Mouse (Mus musculus) heart, adult 11 months (tissue): ENCODE results near the gene Smagp.

Experiments
- DNase-seq: peaks from one replicate; pipeline ENCODE4 v3.0.0; 2022

Gene Smagp

GRCm38 (mm10) chr15:100580108-100580507 lies 56.6 kb downstream of the Smagp start:
- no peak for DNase-seq

- DNase-seq = no peak
Observed at GRCm38 (mm10) chr15:100577972-100578371, 58.8 kb downstream of the Smagp start.

DNA sequence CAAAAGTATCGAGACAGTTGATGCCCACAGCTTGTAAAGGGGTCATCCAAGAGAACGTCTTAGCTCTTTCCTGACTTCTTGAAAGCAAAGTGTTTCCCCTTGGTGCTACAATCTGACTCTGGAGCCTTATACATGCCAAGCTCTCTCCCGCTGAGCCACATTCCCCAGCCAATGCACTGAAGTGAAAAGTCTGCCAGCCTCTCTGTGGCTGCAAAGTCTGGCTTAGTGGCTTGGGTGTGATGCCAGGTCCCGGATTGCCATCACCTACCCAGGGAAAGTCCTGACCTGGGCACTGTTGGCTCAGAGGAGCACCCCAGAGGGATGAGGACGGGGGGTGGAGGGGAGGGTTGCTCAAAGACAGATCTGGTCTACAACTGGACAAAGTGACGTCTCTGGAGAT lies 59.9 kb downstream of the Smagp start:
- no peak for DNase-seq

- DNase-seq = no peak
Observed at GRCm38 (mm10) chr15:100576392-100576791, 60.3 kb downstream of the Smagp start.

DNA sequence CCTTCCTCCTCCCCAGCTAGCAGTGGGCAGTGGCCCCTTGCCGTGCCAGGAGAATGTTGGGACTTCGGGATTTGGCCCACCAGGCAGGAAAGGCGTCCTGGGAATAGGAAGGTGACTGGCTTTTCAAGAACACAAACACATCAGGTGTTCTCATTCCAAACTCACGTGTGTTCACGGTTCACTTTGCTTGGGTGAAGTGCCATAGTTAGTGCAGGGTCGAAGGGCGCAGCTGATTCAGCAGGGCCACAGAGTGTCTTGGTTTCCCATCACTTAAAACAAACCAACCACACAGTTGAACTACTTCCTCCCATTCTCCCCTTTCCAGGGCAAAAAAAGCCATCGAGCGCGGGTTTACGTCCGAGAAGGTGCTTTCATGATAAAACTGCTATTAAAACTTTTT lies 61.4 kb downstream of the Smagp start:
- DNase-seq = no peak

DNA sequence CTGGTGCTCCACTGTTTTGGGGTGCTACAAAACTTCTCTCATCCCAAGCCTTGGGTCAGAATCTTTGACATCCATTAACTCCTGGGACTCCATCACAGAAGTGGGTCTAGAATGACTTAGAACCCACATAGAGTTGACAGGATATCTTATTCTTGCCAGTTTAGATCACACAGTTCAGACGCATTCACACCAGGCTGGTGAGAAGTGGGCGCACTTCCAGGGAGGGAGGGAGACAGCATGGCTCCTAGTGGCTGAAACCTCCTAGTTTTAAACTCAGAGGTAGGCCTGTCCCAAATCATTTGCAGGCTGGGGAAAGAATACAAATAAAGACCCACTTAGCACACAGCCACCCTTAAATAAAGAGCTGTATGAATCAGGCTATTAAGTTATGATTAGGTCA lies 62.4 kb downstream of the Smagp start:
- no peak for DNase-seq

DNA sequence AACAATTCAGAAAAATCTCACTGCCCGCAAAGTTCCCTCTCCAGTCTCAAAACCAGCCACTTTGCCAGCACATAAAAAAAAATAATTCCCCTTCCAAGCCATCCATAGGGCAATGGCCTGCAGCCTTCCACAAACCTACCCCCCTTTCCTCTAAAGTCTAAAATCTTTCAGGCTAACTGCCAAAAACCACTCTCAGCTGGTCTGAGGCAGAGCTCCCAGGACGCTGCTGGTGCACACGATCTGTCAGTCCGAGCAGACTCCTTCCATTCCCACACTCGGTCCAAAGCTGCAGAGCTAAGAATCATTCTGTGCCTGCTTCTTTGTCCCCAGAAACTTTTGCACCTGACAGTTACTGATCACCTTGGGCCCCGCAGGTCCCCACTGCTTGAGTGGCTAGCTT lies 62.8 kb downstream of the Smagp start:
- peak; percentile 90 for DNase-seq
